Mouse (Mus musculus) ES-Bruce4 (cell line): ENCODE measurements around the gene Pex26.

ENCODE experiments used
- CTCF ChIP-seq: IDR thresholded peaks from one replicate; pipeline ENCODE4 v1.8.1; 2011; ENCODE audit warnings: low read depth, low read length
- EP300 ChIP-seq: IDR thresholded peaks from 2 replicates; pipeline ENCODE4 v1.6.1; 2011; ENCODE audit warnings: low read depth, low read length; ENCODE audit not compliant: insufficient read depth
- POLR2A ChIP-seq: IDR thresholded peaks from one replicate; pipeline ENCODE4 v1.8.1; 2011; ENCODE audit warnings: low read length; ENCODE audit not compliant: insufficient read depth

DNA sequence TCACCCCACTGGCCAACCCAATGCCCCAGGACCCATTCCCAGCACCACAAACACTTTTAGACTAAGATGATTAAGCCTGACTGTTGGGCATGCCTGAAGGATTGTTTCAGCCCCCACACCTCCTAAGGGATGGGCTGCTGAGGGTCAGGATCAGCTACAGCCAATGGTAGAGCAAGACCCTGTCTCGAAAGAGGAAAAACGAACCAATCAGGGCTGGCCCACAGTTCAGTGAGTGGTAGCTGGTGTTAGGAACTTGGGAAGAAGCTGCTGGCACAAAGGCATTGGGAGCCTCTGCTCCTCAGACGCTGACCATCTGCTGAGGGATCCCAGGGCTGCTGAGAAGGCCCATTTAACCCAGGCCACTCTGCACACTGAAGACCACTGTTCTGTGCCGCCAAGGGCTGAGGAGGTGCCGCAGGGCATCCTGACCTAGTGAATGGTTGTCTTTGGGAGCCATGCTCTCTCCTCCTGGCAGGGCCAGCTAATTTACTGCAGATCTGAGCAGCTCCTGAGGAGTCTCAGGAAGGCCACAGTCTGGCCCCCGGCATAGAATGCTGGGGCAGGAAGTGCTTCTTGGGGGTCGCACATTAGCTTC, 16.0 kb upstream of the Pex26 start:
- TF ChIP-seq CTCF, result no peak
- no peak for TF ChIP-seq EP300
- no peak for TF ChIP-seq POLR2A
